In the genomic region with DNA sequence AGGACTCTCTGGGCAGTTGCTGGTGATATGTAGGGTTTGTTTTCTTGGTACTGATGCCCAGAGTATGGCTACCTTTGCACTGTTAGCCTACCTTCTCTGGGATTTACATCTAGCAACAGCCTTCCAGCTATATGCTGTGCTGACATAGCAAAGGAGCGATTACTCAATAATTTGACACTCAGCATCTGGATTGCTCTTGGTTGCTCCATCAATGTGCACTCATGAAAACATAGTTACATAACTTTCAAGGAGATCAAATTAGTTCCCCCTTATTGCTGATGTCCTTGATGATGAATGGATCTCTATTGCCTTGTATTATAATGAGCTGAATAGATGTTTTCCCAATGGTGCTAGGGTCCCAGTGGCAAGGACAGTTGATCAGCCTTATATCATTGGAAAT, we compare ENCODE assay signal across 22 mouse cellular contexts.
A peak's percentile ranks its signal among the peaks of the same experiment; 100 is the strongest.
DNase-seq lines count a peak whose midpoint lies in the region; ATAC-seq and TF ChIP-seq lines count a peak whose summit lies in the region.
"Had no signal": no experiment of that assay in that cellular context is flagged by ENCODE, and none has a peak within 500 bp of the region (broad histone marks: within the 10 kb centered on the region; RNA-seq: fewer than 3 reads in every experiment).

No protein-coding gene starts in this region.

- H3K27me3 ChIP-seq in lung, postnatal 0 days (replicated peaks; ENCODE audit: insufficient read depth, low read length), result no peaks in the 10 kb centered on the region
- H3K27me3 ChIP-seq in hindbrain, embryonic 12.5 days, result no peaks in the 10 kb centered on the region
- H3K27me3 ChIP-seq: embryonic facial prominence, embryonic 13.5 days; embryonic facial prominence, embryonic 15.5 days; forebrain, embryonic 12.5 days had no signal

- TF ChIP-seq CTCF in lung, postnatal 0 days (IDR thresholded peaks at IDR 0.05), result no peak

- no peak overlapping the region for H3K4me3 ChIP-seq in lung, postnatal 0 days (ENCODE audit: low read depth, low read length)
- H3K4me3 ChIP-seq in hindbrain, embryonic 12.5 days, result no peak overlapping the region
- H3K4me3 ChIP-seq: embryonic facial prominence, embryonic 13.5 days; embryonic facial prominence, embryonic 15.5 days; erythroblast, embryonic 14.5 days; forebrain, embryonic 10.5 days; forebrain, embryonic 12.5 days had no signal

- 89% methylated on average over 1 of the region's 1 CpGs for WGBS in lung, postnatal 0 days
- 88% methylated on average over 1 of the region's 1 CpGs for WGBS in hindbrain, embryonic 12.5 days

- H3K27ac ChIP-seq in lung, postnatal 0 days (ENCODE audit: low read length), result no peak overlapping the region
- H3K27ac ChIP-seq in hindbrain, embryonic 12.5 days, result no peak overlapping the region
- H3K27ac ChIP-seq: embryonic facial prominence, embryonic 13.5 days; embryonic facial prominence, embryonic 15.5 days; forebrain, embryonic 10.5 days; forebrain, embryonic 12.5 days had no signal

- no peaks in the 10 kb centered on the region for H3K9me3 ChIP-seq in lung, postnatal 0 days (ENCODE audit: low read length)
- no peaks in the 10 kb centered on the region for H3K9me3 ChIP-seq in hindbrain, embryonic 12.5 days (replicated peaks)
- H3K9me3 ChIP-seq: embryonic facial prominence, embryonic 13.5 days; embryonic facial prominence, embryonic 15.5 days; forebrain, embryonic 10.5 days; forebrain, embryonic 12.5 days had no signal

- no peak for TF ChIP-seq EP300 in lung, postnatal 0 days (IDR thresholded peaks at IDR 0.05)

- no peaks in the 10 kb centered on the region for H3K4me1 ChIP-seq in lung, postnatal 0 days (ENCODE audit: insufficient read depth, low read depth, low read length)
- no peaks in the 10 kb centered on the region for H3K4me1 ChIP-seq in hindbrain, embryonic 12.5 days
- H3K4me1 ChIP-seq: embryonic facial prominence, embryonic 13.5 days; embryonic facial prominence, embryonic 15.5 days; forebrain, embryonic 12.5 days had no signal

- DNase-seq in lung, postnatal 0 days (ENCODE audit: low spot score), result peak; percentile 62
- DNase-seq in lung, postnatal 25 days (ENCODE audit: low spot score), result no peak
- peak; percentile 3 for DNase-seq in 416B (ENCODE audit: low read depth)
- DNase-seq: adrenal gland, adult 2 months; adrenal gland, postnatal 10 days; adrenal gland, postnatal 25 days; cerebellum, adult 11 months; cerebellum, adult 18-20 months; cerebellum, adult 8-10 months; cerebellum, adult 9-11 months; cerebellum, postnatal 14 days; cerebellum, postnatal 36 days; embryo, embryonic 11 days had no signal

- 0 out of 2 replicates have a peak, but pooled peaks have one; percentile 44 for ATAC-seq in lung, postnatal 0 days
- ATAC-seq in megakaryocyte progenitor cell, adult 5-6 weeks (replicated peaks; ENCODE audit: poor library complexity), result peak; percentile 72
- ATAC-seq in hindbrain, embryonic 12.5 days (ENCODE audit: low FRiP score), result no peak
- ATAC-seq: forebrain, embryonic 14.5 days; forebrain, embryonic 16.5 days had no signal

- no peak overlapping the region for H3K4me2 ChIP-seq in lung, postnatal 0 days (replicated peaks; ENCODE audit: low read depth, low read length)
- H3K4me2 ChIP-seq in hindbrain, embryonic 12.5 days (replicated peaks), result no peak overlapping the region
- H3K4me2 ChIP-seq: embryonic facial prominence, embryonic 13.5 days; embryonic facial prominence, embryonic 15.5 days; forebrain, embryonic 12.5 days had no signal

- H3K36me3 ChIP-seq in lung, postnatal 0 days (ENCODE audit: insufficient read depth, low read length), result no peaks in the 10 kb centered on the region
- H3K36me3 ChIP-seq in hindbrain, embryonic 12.5 days, result no peaks in the 10 kb centered on the region
- H3K36me3 ChIP-seq: embryonic facial prominence, embryonic 13.5 days; embryonic facial prominence, embryonic 15.5 days; forebrain, embryonic 10.5 days; forebrain, embryonic 12.5 days had no signal

- no peak overlapping the region for H3K9ac ChIP-seq in lung, postnatal 0 days (replicated peaks; ENCODE audit: low read depth)
- no peak overlapping the region for H3K9ac ChIP-seq in hindbrain, embryonic 12.5 days
- H3K9ac ChIP-seq: embryonic facial prominence, embryonic 13.5 days; embryonic facial prominence, embryonic 15.5 days; forebrain, embryonic 12.5 days had no signal
